Mouse (Mus musculus) liver, postnatal 0 days (tissue): ENCODE results near the gene N4bp2l2. TPM values are rescaled to one million over a fixed set of nuclear protein-coding genes. Genes with fewer than 3 reads are reported as not detected.

Experiments
- ATAC-seq: fragments of 200-750 bp; cut with Nextera tagmentation; 2 replicates; pipeline ENCODE4 v1.8.0; 2017; ENCODE audit warnings: mild to moderate bottlenecking, moderate library complexity
- DNase-seq: peaks from one replicate; pipeline ENCODE4 v3.0.0-alpha.2; 2016
- H3K27ac ChIP-seq: fragments of 300-500 bp; sonication (generic); 2 replicates; pipeline ENCODE4 v1.5.1; 2014; ENCODE audit warnings: antibody characterized with exemption, moderate library complexity, mild to moderate bottlenecking, low read depth
- H3K27me3 ChIP-seq: fragments of 300-500 bp; sonication (generic); 2 replicates; pipeline ENCODE4 v1.6.1; 2014; ENCODE audit warnings: low read length, control low read depth, mixed read lengths; ENCODE audit not compliant: insufficient read depth
- H3K36me3 ChIP-seq: fragments of 300-500 bp; sonication (generic); replicated peaks from 2 replicates; pipeline ENCODE4 v1.6.1; 2014; ENCODE audit warnings: mild to moderate bottlenecking, control low read depth, low read length, moderate library complexity, mixed read lengths; ENCODE audit not compliant: insufficient read depth
- H3K4me1 ChIP-seq: fragments of 300-500 bp; sonication (generic); 2 replicates; pipeline ENCODE4 v1.6.1; 2014; ENCODE audit warnings: antibody characterized with exemption, mild to moderate bottlenecking, control low read depth; ENCODE audit not compliant: insufficient read depth
- H3K4me2 ChIP-seq: fragments of 300-500 bp; sonication (generic); 2 replicates; pipeline ENCODE4 v1.6.1; 2014; ENCODE audit warnings: low read depth, mild to moderate bottlenecking, low read length, moderate library complexity, mixed read lengths
- H3K4me3 ChIP-seq: fragments of 300-500 bp; sonication (generic); 2 replicates; pipeline ENCODE4 v1.5.1; 2014; ENCODE audit warnings: low read depth, low read length
- H3K9ac ChIP-seq: fragments of 300-500 bp; sonication (generic); replicated peaks from 2 replicates; pipeline ENCODE4 v1.6.1; 2014; ENCODE audit warnings: mild to moderate bottlenecking, moderate library complexity
- H3K9me3 ChIP-seq: fragments of 300-500 bp; sonication (generic); 2 replicates; pipeline ENCODE4 v1.6.1; 2016; ENCODE audit warnings: mild to moderate bottlenecking, control low read depth, low read length, mixed read lengths
- CTCF ChIP-seq: sonication (generic); IDR thresholded peaks from 2 replicates; pipeline ENCODE4 v1.5.1; 2016; ENCODE audit warnings: antibody characterized with exemption, low read depth
- EP300 ChIP-seq: IDR thresholded peaks from 2 replicates; pipeline ENCODE4 v1.6.1; 2016; ENCODE audit warnings: antibody characterized with exemption, low read depth, mild to moderate bottlenecking
- WGBS: fragments of 180-500 bp; shearing (Covaris S2); extraction: QIAGEN DNeasy Blood & Tissue Kit; methylation state at CpG from one replicate; pipeline ENCODE4 v1.1.7; 2014; ENCODE audit not compliant: insufficient replicate concordance; 5-methylcytosine and 5-hydroxymethylcytosine counted together
- polyA plus RNA-seq: library from polyadenylated mRNA; unstranded; fragments of >200 nt; fragmentation: Nextera tagmentation; extraction: Ambion mirVana; gene quantifications from 2 replicates; pipeline ENCODE4 v1.2.1, GENCODE M21; 2015

N4bp2l2 gene
- polyA plus RNA-seq, 1 experiment from 2014 or later, result 21.4 TPM

DNA sequence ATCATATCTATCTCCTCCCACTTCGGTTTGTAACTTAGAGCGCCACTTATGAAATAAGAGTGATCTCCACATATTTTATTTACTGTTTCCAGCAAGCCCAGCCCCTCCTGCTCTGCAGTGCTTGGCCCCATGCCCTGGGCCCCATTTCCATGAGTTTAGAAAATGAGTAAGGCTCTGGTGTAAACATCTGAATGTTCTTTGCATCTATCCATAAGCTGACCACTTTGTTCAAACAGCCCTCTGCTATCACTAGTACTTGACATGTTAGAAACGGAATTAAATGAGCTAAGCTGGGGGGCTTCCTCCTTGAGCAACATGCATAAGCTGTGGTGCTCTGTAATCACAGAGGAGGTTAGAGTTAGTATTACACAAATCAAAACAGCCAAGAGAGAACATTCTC, 91.6 kb downstream of the N4bp2l2 start:
- H3K27me3 ChIP-seq, result no peaks in the 10 kb centered on the region
- DNase-seq, result no peak
- no peak overlapping the region for H3K9ac ChIP-seq
- no peak overlapping the region for H3K4me3 ChIP-seq
- no peak overlapping the region for H3K27ac ChIP-seq
- TF ChIP-seq CTCF (no peak), EP300 (no peak)
- H3K36me3 ChIP-seq, result peaks cover 25% of the 10 kb centered on the region
- H3K4me1 ChIP-seq, result peaks cover 25% of the 10 kb centered on the region
- H3K9me3 ChIP-seq, result no peaks in the 10 kb centered on the region
- WGBS, result 86% methylated on average over 3 of the region's 3 CpGs
- no peak for ATAC-seq
- no peak overlapping the region for H3K4me2 ChIP-seq

DNA sequence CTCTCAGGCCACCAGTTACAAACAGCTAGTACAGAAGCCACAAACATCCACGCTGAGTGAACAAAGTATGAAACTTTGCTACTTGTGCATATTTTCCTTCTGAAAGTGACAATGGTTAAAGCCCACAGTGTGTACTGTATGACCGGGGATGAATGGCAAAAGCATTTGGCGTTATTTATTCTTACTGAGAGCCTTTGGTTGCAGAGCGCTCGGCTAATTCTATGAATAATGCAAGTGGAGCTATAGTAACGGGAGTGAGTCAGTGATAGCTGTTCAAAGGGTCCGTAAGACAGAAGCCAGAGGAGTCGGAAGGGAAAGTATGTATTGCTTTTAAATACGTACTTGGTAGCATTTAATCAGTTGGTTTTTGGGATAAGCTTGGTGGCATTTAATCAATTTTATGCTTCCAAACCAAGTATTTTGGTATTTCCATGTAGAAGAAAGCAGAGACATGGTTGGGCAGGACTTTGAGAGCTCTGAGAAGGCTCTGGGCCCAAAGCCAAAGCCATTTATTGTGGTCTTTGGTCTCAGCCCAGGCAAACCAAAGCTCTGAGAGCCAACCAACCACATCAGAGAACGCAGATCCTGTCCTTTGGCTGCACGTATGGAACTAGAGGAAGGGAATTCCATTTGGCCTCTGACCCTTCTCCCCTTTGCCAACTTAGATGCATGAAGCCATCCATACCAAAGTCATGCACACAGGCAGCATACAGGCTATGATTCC, 95.3 kb downstream of the N4bp2l2 start:
- TF ChIP-seq CTCF (no peak), EP300 (no peak)

DNA sequence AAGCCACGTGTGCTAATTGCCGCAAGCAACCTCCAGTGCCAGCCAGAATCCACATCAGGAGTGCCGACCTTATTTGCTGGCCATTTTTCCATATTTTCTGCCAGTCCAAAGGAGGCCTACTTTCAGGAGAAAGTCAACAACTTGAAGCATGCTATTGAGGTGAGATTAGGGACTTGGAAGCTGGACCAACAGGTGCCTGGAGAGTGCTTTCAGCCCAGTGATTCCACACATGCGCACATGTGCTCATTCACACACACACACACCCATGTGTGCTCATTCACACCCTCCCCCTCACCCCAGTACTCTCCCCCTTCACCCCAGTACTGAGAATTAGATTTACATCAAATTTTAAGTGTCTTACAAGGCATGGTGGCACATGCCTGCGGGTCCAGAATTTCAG, 99.0 kb downstream of the N4bp2l2 start:
- H3K4me3 ChIP-seq, result no peak overlapping the region
- peaks cover 45% of the 10 kb centered on the region for H3K36me3 ChIP-seq
- no peak overlapping the region for H3K4me2 ChIP-seq
- TF ChIP-seq EP300 (no peak), CTCF (no peak)
- ATAC-seq (no peak), DNase-seq (no peak)
- no peaks in the 10 kb centered on the region for H3K9me3 ChIP-seq
- H3K9ac ChIP-seq, result no peak overlapping the region
- no peak overlapping the region for H3K27ac ChIP-seq
- H3K4me1 ChIP-seq, result peaks cover 5% of the 10 kb centered on the region; the same call in 1 of the 2 replicates
- WGBS, result 92% methylated on average over 5 of the region's 5 CpGs
- H3K27me3 ChIP-seq, result no peaks in the 10 kb centered on the region

More for the DNA sequence above, 95.3 kb downstream of the N4bp2l2 start:
- no peak for DNase-seq
- Histone ChIP-seq H3K9me3 (no peaks in the 10 kb centered on the region), H3K27me3 (no peaks in the 10 kb centered on the region), H3K4me3 (no peak overlapping the region), H3K9ac (no peak overlapping the region), H3K27ac (no peak overlapping the region), H3K4me2 (no peak overlapping the region), H3K4me1 (peaks cover 4% of the 10 kb centered on the region; the same call in 1 of the 2 replicates), H3K36me3 (peaks cover 50% of the 10 kb centered on the region)
- WGBS, result 87% methylated on average over 11 of the region's 11 CpGs
- ATAC-seq, result no peak

DNA sequence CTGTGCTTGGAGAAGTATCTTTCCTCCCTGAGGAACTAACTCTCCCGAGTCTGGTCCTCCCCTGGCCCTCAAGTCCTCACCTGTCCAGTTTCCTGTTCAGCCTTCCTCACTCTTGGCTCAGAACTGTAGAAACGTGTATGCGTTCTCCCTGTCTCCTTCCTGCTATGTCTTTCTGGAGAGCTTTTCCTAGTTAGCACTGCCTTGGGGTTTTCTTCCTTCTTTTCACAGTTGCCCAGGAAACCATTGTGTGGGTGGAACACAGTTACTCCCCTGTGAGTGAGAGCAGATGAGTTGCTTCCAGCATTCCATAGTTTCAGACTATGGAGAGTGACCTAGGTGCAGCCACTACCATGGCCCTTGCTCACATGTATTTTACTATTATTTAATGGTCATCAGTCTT, 99.8 kb downstream of the N4bp2l2 start:
- H3K27me3 ChIP-seq, result no peaks in the 10 kb centered on the region
- peaks cover 43% of the 10 kb centered on the region for H3K36me3 ChIP-seq
- no peak for ATAC-seq
- H3K9ac ChIP-seq, result no peak overlapping the region
- 69% methylated on average over 3 of the region's 3 CpGs for WGBS
- DNase-seq, result no peak
- TF ChIP-seq CTCF (no peak), EP300 (no peak)
- H3K4me1 ChIP-seq, result peaks cover 5% of the 10 kb centered on the region; the same call in 1 of the 2 replicates
- H3K27ac ChIP-seq, result no peak overlapping the region
- H3K4me2 ChIP-seq, result no peak overlapping the region
- H3K4me3 ChIP-seq, result no peak overlapping the region
- no peaks in the 10 kb centered on the region for H3K9me3 ChIP-seq

- 89% methylated on average over 6 of the region's 6 CpGs for WGBS
- H3K9ac ChIP-seq, result no peak overlapping the region
- H3K4me3 ChIP-seq, result no peak overlapping the region
- no peaks in the 10 kb centered on the region for H3K9me3 ChIP-seq
- no peaks in the 10 kb centered on the region for H3K27me3 ChIP-seq
- no peak overlapping the region for H3K27ac ChIP-seq
- DNase-seq (peak; percentile 4), ATAC-seq (no peak)
- no peak for TF ChIP-seq EP300
- TF ChIP-seq CTCF, result no peak
- H3K4me2 ChIP-seq, result no peak overlapping the region
- peaks cover 50% of the 10 kb centered on the region for H3K36me3 ChIP-seq
- H3K4me1 ChIP-seq, result peaks cover 5% of the 10 kb centered on the region; the same call in 1 of the 2 replicates
Observed at GRCm38 (mm10) chr5:150564426-150564825, 101.6 kb downstream of the N4bp2l2 start.

GRCm38 (mm10) chr5:150561783-150562182, 104.2 kb downstream of the N4bp2l2 start:
- Histone ChIP-seq H3K9ac (no peak overlapping the region), H3K4me2 (no peak overlapping the region), H3K9me3 (no peaks in the 10 kb centered on the region), H3K27me3 (no peaks in the 10 kb centered on the region), H3K27ac (no peak overlapping the region), H3K4me3 (no peak overlapping the region), H3K36me3 (peaks cover 44% of the 10 kb centered on the region), H3K4me1 (peaks cover 5% of the 10 kb centered on the region; the same call in 1 of the 2 replicates)
- TF ChIP-seq CTCF, result no peak
- ATAC-seq (no peak), DNase-seq (peak; percentile 4)
- 84% methylated on average over 5 of the region's 5 CpGs for WGBS
